Mouse (Mus musculus) myocyte (in vitro differentiated cells): ENCODE measurements at regions not wholly inside any gene's neighbourhood (a gene's known extent, or its start where the extent isn't known, plus 50 kb on each side); places are given as distances from the start of the nearest gene placed in this dataset.

ENCODE experiments used
- H3K27me3 ChIP-seq: one replicate; pipeline ENCODE4 v1.6.1; 2011; ENCODE audit not compliant: control insufficient read depth, insufficient read depth, insufficient read length
- H3K36me3 ChIP-seq: one replicate; pipeline ENCODE4 v1.6.1; 2011; ENCODE audit not compliant: control insufficient read depth, insufficient read depth
- H3K4me2 ChIP-seq: one replicate; pipeline ENCODE4 v1.6.1; 2011; ENCODE audit warnings: low read depth, control low read depth
- H3K4me3 ChIP-seq: one replicate; pipeline ENCODE4 v1.5.1; 2011; ENCODE audit warnings: mild to moderate bottlenecking, control low read depth, moderate library complexity
- H3K79me2 ChIP-seq: one replicate; pipeline ENCODE4 v1.6.1; 2011; ENCODE audit not compliant: control insufficient read depth, insufficient read depth
- H3ac ChIP-seq: one replicate; pipeline ENCODE4 v1.6.1; 2011; ENCODE audit not compliant: control insufficient read depth, insufficient read length
- CEBPB ChIP-seq: IDR thresholded peaks from 2 replicates; pipeline ENCODE4 v1.6.1; 2011; ENCODE audit warnings: mild to moderate bottlenecking, moderate library complexity; ENCODE audit not compliant: poor library complexity, insufficient read depth, severe bottlenecking
- E2F4 ChIP-seq: IDR thresholded peaks from one replicate; pipeline ENCODE4 v1.6.1; 2011; ENCODE audit warnings: mild to moderate bottlenecking, control low read depth, moderate library complexity; ENCODE audit not compliant: insufficient read depth
- MAX ChIP-seq: IDR thresholded peaks from one replicate; pipeline ENCODE4 v1.6.1; 2011; ENCODE audit warnings: low read depth, mild to moderate bottlenecking, control low read depth
- MYOD1 ChIP-seq, 3 experiments: IDR thresholded peaks; one replicate each; pipeline ENCODE4 v1.6.1; 2011; ENCODE audit warnings: control low read depth in 2 of 3, low read depth in 2 of 3, mild to moderate bottlenecking in 2 of 3, moderate library complexity in 1 of 3; ENCODE audit not compliant: insufficient read length in 2 of 3, control insufficient read depth in 1 of 3
- MYOG ChIP-seq, 3 experiments: IDR thresholded peaks; one replicate each; pipeline ENCODE4 v1.6.1; 2011; ENCODE audit warnings: control low read depth in 2 of 3, low read depth in 2 of 3, mild to moderate bottlenecking in 2 of 3; ENCODE audit not compliant: insufficient read length in 2 of 3, control insufficient read depth in 1 of 3, insufficient read depth in 1 of 3
- POLR2A ChIP-seq: IDR thresholded peaks from one replicate; pipeline ENCODE4 v1.6.1; 2011; ENCODE audit warnings: low read depth, mild to moderate bottlenecking, control low read depth, moderate library complexity; ENCODE audit not compliant: insufficient read length
- POLR2AphosphoS2 ChIP-seq: IDR thresholded peaks from one replicate; pipeline ENCODE4 v1.6.1; 2011; ENCODE audit warnings: low read depth, control low read depth; ENCODE audit not compliant: insufficient read length
- REST ChIP-seq: IDR thresholded peaks from one replicate; pipeline ENCODE4 v1.6.1; 2011; ENCODE audit warnings: mild to moderate bottlenecking, control low read depth, moderate library complexity; ENCODE audit not compliant: insufficient read depth, insufficient read length
- SRF ChIP-seq: IDR thresholded peaks from one replicate; pipeline ENCODE4 v1.6.1; 2011; ENCODE audit warnings: low read depth; ENCODE audit not compliant: control insufficient read depth, insufficient read length
- TCF12 ChIP-seq: IDR thresholded peaks from one replicate; pipeline ENCODE4 v1.6.1; 2011; ENCODE audit warnings: mild to moderate bottlenecking, control low read depth; ENCODE audit not compliant: poor library complexity, insufficient read depth, severe bottlenecking
- TCF3 ChIP-seq: IDR thresholded peaks from one replicate; pipeline ENCODE4 v1.6.1; 2011; ENCODE audit warnings: low read depth, control low read depth; ENCODE audit not compliant: insufficient read length
- USF1 ChIP-seq: IDR thresholded peaks from one replicate; pipeline ENCODE4 v1.6.1; 2011; ENCODE audit warnings: low read depth, mild to moderate bottlenecking, control low read depth, moderate library complexity

DNA sequence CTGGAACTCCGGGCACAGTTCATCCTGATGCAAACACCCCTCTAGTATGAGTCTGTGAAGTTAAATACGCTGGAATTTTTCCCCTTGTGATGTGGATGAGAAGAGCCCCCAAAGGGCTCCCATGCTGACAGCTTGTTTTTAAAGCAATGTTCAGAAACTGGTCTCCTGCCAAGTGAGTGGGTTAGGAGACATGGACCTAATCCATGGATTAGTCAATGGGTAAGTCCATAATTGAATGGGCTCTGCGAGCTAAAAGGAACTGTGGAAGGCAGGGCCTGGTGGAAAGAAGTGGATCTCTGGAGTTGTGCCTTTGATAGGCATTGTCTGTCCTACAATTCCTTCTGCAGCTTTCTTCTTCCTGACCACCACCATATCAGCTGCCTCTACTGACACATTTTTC, 104.5 kb upstream of the Tas2r134 start:
- TF ChIP-seq TCF3 (no peak), E2F4 (no peak), SRF (no peak)
- no peaks in the 10 kb centered on the region for H3K27me3 ChIP-seq
- H3K36me3 ChIP-seq = no peaks in the 10 kb centered on the region
- no peak overlapping the region for H3ac ChIP-seq
- H3K79me2 ChIP-seq = no peaks in the 10 kb centered on the region
- no peak overlapping the region for H3K4me3 ChIP-seq
- H3K4me2 ChIP-seq = no peak overlapping the region

DNA sequence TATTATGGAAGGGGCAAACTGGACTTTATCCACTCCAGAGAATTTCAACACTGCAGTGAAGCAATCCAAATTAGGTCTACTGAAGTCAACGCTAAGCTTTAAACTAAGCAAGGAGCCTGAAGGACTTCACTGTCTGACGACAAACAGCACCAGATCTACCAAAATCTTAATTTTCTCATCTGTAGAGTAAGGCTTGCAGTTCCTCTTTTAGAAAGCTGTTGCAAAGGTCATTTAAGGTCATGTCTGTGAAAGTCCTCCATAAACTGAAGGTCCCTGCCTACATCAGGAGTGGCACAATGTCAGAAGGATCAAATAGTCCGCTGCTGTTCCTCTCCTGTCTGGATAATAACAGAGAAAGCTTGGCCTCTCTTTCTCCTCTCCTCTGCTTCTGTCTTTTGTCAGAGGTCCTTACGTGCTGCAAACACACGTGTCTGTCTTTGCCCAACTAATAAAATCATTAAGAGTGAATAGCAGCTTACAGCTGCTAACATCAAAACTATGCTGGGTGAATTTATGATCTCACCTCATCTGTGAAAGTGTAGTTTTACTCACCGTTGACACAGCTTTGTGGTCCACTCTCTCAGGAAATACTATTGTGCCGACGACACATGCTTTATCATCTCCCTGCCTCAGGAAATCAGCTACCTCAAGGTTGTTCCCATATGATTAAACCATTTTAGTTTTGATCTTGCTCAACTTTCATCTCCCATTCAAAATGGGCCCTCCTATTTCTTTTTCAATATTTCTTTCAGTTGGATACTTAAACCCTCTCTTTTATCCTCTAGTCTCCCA, 117.9 kb upstream of the Tas2r134 start:
- no peak overlapping the region for H3K4me3 ChIP-seq
- no peaks in the 10 kb centered on the region for H3K36me3 ChIP-seq
- TF ChIP-seq TCF12 (no peak), MYOD1 (IDR thresholded peaks at IDR 0.05; ENCODE audit: control insufficient read depth in 1 of 3, insufficient read length in 2 of 3, low read depth in 2 of 3) (no peak), POLR2AphosphoS2 (no peak), REST (no peak), MAX (no peak), USF1 (no peak)
- H3K79me2 ChIP-seq = no peaks in the 10 kb centered on the region
- no peak overlapping the region for H3ac ChIP-seq
- H3K4me2 ChIP-seq = no peak overlapping the region
- H3K27me3 ChIP-seq = no peaks in the 10 kb centered on the region

DNA sequence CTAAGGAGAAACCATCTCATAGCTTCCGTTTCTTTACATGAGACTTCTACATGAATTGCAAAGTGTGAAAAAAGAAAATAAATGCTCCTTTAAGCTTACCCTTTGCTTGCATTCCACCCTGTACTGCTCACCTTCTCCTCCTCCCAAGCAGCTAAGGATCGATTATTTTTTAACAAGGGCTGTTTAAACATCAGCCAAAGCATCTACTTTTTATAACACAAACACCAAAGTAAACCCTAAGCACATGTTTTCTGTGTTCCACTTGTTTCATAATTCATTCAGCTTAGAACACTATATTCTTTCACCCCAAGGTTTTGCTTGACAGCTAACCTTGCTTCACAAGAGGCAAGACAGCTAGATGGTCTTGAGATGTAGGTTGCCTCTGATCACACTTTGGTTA, 129.4 kb upstream of the Tas2r134 start:
- Histone ChIP-seq H3ac (no peak overlapping the region), H3K4me3 (no peak overlapping the region), H3K27me3 (no peaks in the 10 kb centered on the region), H3K36me3 (no peaks in the 10 kb centered on the region), H3K4me2 (no peak overlapping the region), H3K79me2 (no peaks in the 10 kb centered on the region)
- TF ChIP-seq POLR2AphosphoS2 (no peak), MYOD1 (IDR thresholded peaks at IDR 0.05; ENCODE audit: control insufficient read depth in 1 of 3, insufficient read length in 2 of 3, low read depth in 2 of 3) (no peak), TCF12 (no peak), TCF3 (no peak)

DNA sequence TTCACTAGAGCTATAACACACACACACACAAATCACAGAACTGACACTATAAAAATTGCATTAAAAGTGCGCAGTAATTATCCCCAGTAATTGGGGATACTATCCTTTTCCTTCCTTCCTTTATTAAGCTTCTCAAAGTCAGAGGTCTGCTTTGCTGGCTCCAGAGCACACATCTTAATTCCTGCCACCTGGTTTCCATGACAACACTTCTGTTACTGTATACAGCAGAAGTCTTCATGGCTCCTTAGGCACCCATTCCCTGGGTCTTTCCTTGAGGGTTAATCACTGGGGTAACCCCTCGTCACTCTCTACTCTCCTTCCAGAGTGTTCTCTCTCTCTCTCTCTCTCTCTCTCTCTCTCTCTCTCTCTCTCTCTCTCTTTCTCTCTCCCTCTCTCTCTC, 153.6 kb upstream of the Tas2r134 start:
- Histone ChIP-seq H3ac (no peak overlapping the region), H3K36me3 (no peaks in the 10 kb centered on the region), H3K4me3 (no peak overlapping the region), H3K79me2 (no peaks in the 10 kb centered on the region), H3K4me2 (no peak overlapping the region), H3K27me3 (no peaks in the 10 kb centered on the region)
- TF ChIP-seq TCF3 (no peak), MYOG (IDR thresholded peaks at IDR 0.05; ENCODE audit: control insufficient read depth in 1 of 3, insufficient read depth in 1 of 3, insufficient read length in 2 of 3, low read depth in 2 of 3) (no peak), MYOD1 (IDR thresholded peaks at IDR 0.05; ENCODE audit: control insufficient read depth in 1 of 3, insufficient read length in 2 of 3, low read depth in 2 of 3) (no peak), POLR2AphosphoS2 (no peak), REST (no peak), E2F4 (no peak), POLR2A (no peak)

DNA sequence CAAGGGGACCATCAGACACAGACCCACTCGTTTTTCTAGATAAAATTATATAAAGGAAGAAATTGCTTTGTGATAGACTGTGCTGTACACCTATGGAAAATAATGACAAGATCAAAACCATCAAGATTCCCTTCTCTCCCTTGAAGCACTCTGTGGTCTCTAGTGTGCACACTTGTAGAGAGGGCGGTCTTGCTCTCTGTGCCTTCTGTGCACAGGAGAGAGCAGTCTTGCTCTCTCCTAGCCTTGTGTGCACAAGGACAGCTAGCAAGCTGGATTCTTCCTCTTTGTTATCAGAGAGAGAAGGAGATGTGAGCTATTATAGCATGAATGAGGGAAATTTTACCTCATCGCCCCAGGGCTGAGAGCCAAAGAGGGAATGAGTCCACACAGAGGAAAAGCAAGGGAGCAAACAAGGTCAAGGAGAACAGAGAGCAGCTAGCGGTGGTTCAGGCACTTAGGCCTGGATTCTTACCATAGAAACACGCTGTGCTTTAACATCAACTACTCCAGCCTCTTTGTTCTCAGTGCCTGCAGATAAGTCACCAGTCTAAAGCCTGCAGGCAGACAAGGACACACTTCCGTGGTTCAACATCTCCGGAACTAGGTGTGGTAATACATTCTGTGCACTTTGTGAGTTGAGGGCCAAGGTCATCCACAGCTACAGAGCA, 160.2 kb upstream of the Tas2r134 start:
- no peaks in the 10 kb centered on the region for H3K79me2 ChIP-seq
- H3K4me3 ChIP-seq = no peak overlapping the region
- H3K4me2 ChIP-seq = no peak overlapping the region
- H3K36me3 ChIP-seq = no peaks in the 10 kb centered on the region
- no peaks in the 10 kb centered on the region for H3K27me3 ChIP-seq
- no peak overlapping the region for H3ac ChIP-seq
- TF ChIP-seq TCF12 (no peak), MYOG (IDR thresholded peaks at IDR 0.05; ENCODE audit: control insufficient read depth in 1 of 3, insufficient read depth in 1 of 3, insufficient read length in 2 of 3, low read depth in 2 of 3) (no peak), E2F4 (no peak), CEBPB (no peak), REST (no peak), POLR2AphosphoS2 (no peak), MYOD1 (IDR thresholded peaks at IDR 0.05; ENCODE audit: control insufficient read depth in 1 of 3, insufficient read length in 2 of 3, low read depth in 2 of 3) (no peak), SRF (no peak), MAX (no peak), USF1 (no peak), POLR2A (no peak), TCF3 (no peak)
